Mouse (Mus musculus) neural tube, embryonic 12.5 days (tissue): ENCODE measurements around the gene Nr1h2. TPM values are rescaled to one million over a fixed set of nuclear protein-coding genes. Genes with fewer than 3 reads are reported as not detected.

Experiments
- ATAC-seq: fragments of 200-750 bp; cut with Nextera tagmentation; 2 replicates; pipeline ENCODE4 v1.8.0; 2017; ENCODE audit warnings: low read depth, mild to moderate bottlenecking, moderate TSS enrichment, moderate library complexity; ENCODE audit not compliant: low FRiP score
- H3K27ac ChIP-seq: fragments of 300-500 bp; sonication (generic); 2 replicates; pipeline ENCODE4 v1.5.1; 2016
- H3K27me3 ChIP-seq: fragments of 300-500 bp; sonication (generic); replicated peaks from 2 replicates; pipeline ENCODE4 v1.6.1; 2016; ENCODE audit warnings: mild to moderate bottlenecking
- H3K36me3 ChIP-seq: fragments of 300-500 bp; sonication (generic); 2 replicates; pipeline ENCODE4 v1.6.1; 2016; ENCODE audit warnings: mild to moderate bottlenecking
- H3K4me1 ChIP-seq: fragments of 300-500 bp; sonication (generic); 2 replicates; pipeline ENCODE4 v1.6.1; 2016
- H3K4me2 ChIP-seq: fragments of 300-500 bp; sonication (generic); replicated peaks from 2 replicates; pipeline ENCODE4 v1.6.1; 2016; ENCODE audit warnings: mild to moderate bottlenecking
- H3K4me3 ChIP-seq: fragments of 300-500 bp; sonication (generic); 2 replicates; pipeline ENCODE4 v1.5.1; 2016
- H3K9ac ChIP-seq: fragments of 300-500 bp; sonication (generic); 2 replicates; pipeline ENCODE4 v1.6.1; 2016; ENCODE audit warnings: mild to moderate bottlenecking
- H3K9me3 ChIP-seq: fragments of 300-500 bp; sonication (generic); 2 replicates; pipeline ENCODE4 v1.6.1; 2016; ENCODE audit warnings: mild to moderate bottlenecking
- WGBS: fragments of 180-500 bp; shearing (Covaris S2); methylation state at CpG from one replicate; pipeline ENCODE4 v1.1.7; 2016; 5-methylcytosine and 5-hydroxymethylcytosine counted together
- polyA plus RNA-seq: library from polyadenylated mRNA; unstranded; fragments of >200 nt; fragmentation: Nextera tagmentation; extraction: Ambion mirVana; gene quantifications from 2 replicates; pipeline ENCODE4 v1.2.1, GENCODE M21; 2016

Nr1h2 gene
- polyA plus RNA-seq, 1 experiment from 2014 or later = 69.5 TPM

DNA sequence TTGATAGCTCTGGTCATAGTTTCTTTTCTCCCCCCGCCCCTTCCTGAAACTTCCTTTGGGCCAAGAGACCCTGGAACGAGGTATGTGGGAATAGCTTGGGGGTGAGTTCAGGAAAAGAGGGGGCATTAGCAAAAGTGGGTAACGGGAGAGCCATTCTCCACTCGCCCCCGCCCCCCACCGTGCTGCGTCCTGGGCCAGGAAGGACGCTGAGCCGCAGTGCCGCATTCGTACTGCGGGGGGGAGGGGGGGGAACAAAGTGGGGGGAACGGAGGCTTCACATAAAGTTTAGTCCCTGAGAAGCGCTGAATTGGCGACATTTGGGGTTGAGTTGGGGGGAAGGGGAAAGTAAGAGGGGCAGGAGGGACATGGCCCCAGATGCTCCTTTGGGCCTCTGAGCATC lies 39.3 kb upstream of the Nr1h2 start:
- no peak for ATAC-seq
- Histone ChIP-seq H3K27ac (no peak overlapping the region), H3K4me3 (0 out of 2 replicates have a peak overlapping the region, but pooled peaks have one; percentile 7), H3K4me2 (peak overlapping the region; percentile 99), H3K4me1 (peaks cover 54% of the 10 kb centered on the region), H3K36me3 (peaks cover 6% of the 10 kb centered on the region; the same call in 1 of the 2 replicates), H3K9me3 (no peaks in the 10 kb centered on the region), H3K27me3 (peaks cover 40% of the 10 kb centered on the region), H3K9ac (no peak overlapping the region)
- WGBS = 2% methylated on average over 15 of the region's 15 CpGs

DNA sequence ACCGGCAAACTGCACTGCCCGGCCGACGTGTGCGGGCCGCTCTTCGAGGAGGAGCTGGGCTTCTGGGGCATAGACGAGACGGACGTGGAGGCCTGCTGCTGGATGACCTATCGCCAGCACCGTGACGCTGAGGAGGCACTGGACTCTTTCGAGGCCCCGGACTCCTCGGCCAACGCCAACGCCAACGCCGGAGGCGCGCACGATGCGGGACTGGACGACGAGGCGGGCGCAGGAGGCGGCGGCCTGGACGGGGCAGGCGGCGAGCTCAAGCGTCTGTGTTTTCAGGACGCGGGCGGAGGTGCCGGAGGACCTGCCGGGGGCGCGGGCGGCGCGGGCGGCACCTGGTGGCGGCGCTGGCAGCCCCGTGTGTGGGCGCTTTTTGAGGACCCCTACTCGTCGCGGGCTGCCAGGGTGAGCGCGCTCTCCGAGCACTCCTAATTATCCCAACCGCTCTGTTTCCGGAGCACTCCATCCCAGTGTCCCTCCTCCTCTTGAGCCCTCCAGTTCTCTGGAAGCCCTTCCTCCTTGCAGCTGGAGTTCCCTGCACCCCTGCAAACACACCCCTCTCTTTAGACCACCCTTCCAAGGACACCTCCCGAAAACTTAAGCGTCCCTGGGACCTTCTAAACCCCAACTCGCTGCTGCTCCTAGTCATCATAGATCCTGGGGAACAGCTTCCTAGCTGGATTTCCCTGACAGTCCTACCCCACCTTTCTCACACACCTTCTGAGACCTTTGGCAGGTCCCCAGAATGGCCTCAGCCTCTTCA lies 37.8 kb upstream of the Nr1h2 start:
- Histone ChIP-seq H3K9me3 (no peaks in the 10 kb centered on the region), H3K27ac (no peak overlapping the region), H3K27me3 (peaks cover 50% of the 10 kb centered on the region), H3K4me2 (peak overlapping the region; percentile 99), H3K4me3 (peak overlapping the region; percentile 67), H3K36me3 (peaks cover 6% of the 10 kb centered on the region; the same call in 1 of the 2 replicates), H3K4me1 (peaks cover 65% of the 10 kb centered on the region), H3K9ac (peak overlapping the region; percentile 84)
- WGBS = under 1% methylated on average over 60 of the region's 60 CpGs
- ATAC-seq = no peak

DNA sequence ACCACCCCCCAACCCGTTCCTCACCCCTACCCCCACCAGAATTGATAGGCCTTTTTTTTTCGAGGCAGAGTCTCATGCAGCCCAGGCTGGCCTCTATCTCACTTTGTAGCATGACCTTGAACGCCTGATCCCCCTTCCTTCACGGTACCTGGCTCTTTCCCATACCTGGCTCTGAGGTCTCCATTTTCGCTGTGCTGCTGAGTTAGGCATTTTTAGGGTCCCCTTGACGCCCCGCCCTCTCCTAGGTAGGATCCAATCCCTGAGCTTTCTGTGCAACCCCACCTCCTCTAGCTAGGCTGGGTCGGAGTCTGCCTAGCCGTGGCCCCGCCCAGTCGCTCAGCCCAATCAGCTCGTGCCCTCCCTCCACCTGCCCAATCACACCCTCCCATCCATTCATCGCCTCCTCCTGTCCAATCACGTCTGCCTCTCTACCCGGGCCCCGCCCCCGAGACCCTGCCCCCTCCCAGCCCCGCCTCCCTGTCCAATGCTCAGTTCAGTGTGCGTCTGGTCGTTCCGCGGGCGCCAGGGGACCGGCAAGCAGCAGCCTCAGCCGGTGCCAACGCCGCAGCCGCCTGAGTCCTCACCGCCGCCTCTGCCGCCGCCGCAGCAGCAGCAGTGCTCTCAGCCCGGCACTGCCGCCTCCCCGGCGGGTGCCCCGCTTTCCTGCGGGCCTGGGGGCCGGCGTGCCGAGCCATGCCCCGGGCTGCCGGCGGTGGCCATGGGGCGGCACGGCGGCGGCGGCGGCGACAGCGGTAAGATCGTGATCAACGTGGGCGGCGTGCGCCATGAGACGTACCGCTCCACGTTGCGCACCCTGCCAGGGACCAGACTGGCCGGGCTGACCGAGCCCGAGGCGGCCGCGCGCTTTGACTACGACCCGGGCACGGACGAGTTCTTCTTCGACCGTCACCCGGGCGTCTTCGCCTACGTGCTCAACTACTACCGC lies 36.9 kb upstream of the Nr1h2 start, which contains the start of gene Kcnc3:
TSS of gene Kcnc3 (plus strand) at position 263 of the 946 bp plus-strand sequence.
- peaks cover 2% of the 10 kb centered on the region; the same call in 1 of the 2 replicates for H3K36me3 ChIP-seq
- H3K9ac ChIP-seq = peak within 1 kb of the TSS; percentile 84
- H3K27me3 ChIP-seq = peaks cover 50% of the 10 kb centered on the region
- under 1% methylated on average over 80 of the region's 80 CpGs for WGBS
- peak within 1 kb of the TSS; percentile 57 for H3K27ac ChIP-seq
- peak within 1 kb of the TSS; percentile 99 for H3K4me2 ChIP-seq
- peak; percentile 90 for ATAC-seq
- H3K9me3 ChIP-seq = no peaks in the 10 kb centered on the region
- peak within 1 kb of the TSS; percentile 67 for H3K4me3 ChIP-seq
- H3K4me1 ChIP-seq = peaks cover 65% of the 10 kb centered on the region

GRCm38 (mm10) chr7:44589946-44590345 lies 36.2 kb upstream of the Nr1h2 start:
- 1% methylated on average over 13 of the region's 13 CpGs for WGBS
- ATAC-seq = no peak

GRCm38 (mm10) chr7:44589149-44589548 lies 35.4 kb upstream of the Nr1h2 start:
- peaks cover 62% of the 10 kb centered on the region for H3K4me1 ChIP-seq
- H3K9me3 ChIP-seq = no peaks in the 10 kb centered on the region
- peak overlapping the region; percentile 38 for H3K4me3 ChIP-seq
- WGBS = under 1% methylated on average over 32 of the region's 33 CpGs
- peak; percentile 8; the same call in 1 of the 2 replicates for ATAC-seq
- peak overlapping the region; percentile 52 for H3K9ac ChIP-seq
- H3K4me2 ChIP-seq = peak overlapping the region; percentile 99
- H3K36me3 ChIP-seq = no peaks in the 10 kb centered on the region
- H3K27me3 ChIP-seq = peaks cover 50% of the 10 kb centered on the region
- no peak overlapping the region for H3K27ac ChIP-seq

More at GRCm38 (mm10) chr7:44589946-44590345, 36.2 kb upstream of the Nr1h2 start:
- Histone ChIP-seq H3K4me2 (peak overlapping the region; percentile 99), H3K36me3 (no peaks in the 10 kb centered on the region), H3K9ac (0 out of 2 replicates have a peak overlapping the region, but pooled peaks have one; percentile 17), H3K4me3 (peak overlapping the region; percentile 67), H3K9me3 (no peaks in the 10 kb centered on the region), H3K4me1 (peaks cover 65% of the 10 kb centered on the region), H3K27ac (0 out of 2 replicates have a peak overlapping the region, but pooled peaks have one; percentile 5), H3K27me3 (peaks cover 50% of the 10 kb centered on the region)

DNA sequence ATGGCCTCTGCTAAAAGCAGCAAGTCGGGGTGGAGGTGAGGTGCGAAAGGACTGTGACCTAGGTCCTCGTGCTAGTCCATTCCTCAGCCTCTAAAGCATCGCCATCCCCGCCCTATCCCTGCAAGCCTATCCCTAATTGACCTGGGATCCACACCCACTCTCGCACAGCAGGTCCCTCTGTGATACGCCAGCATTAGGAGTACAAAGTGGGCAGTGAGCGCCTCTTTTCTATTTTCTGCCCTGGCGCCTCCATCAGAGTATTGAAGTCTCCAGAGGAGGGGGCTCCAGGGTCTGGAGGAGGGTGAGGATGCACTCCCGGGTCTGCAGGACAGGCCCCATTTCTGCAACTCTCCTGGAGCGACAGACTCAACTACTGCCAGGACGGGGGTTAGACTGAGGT lies 34.6 kb upstream of the Nr1h2 start:
- Histone ChIP-seq H3K9ac (peak overlapping the region; percentile 52), H3K4me2 (peak overlapping the region; percentile 99), H3K27me3 (peaks cover 44% of the 10 kb centered on the region), H3K9me3 (no peaks in the 10 kb centered on the region), H3K4me3 (peak overlapping the region; percentile 38), H3K4me1 (peaks cover 55% of the 10 kb centered on the region), H3K36me3 (no peaks in the 10 kb centered on the region), H3K27ac (no peak overlapping the region)
- ATAC-seq = no peak
- WGBS = 7% methylated on average over 12 of the region's 12 CpGs

- Histone ChIP-seq H3K4me1 (peaks cover 48% of the 10 kb centered on the region), H3K4me3 (peak overlapping the region; percentile 19; the same call in 1 of the 2 replicates), H3K36me3 (no peaks in the 10 kb centered on the region), H3K9ac (no peak overlapping the region), H3K27me3 (peaks cover 38% of the 10 kb centered on the region), H3K9me3 (no peaks in the 10 kb centered on the region), H3K27ac (no peak overlapping the region), H3K4me2 (peak overlapping the region; percentile 99)
- ATAC-seq = no peak
- WGBS = 47% methylated on average over 6 of the region's 6 CpGs
Measured at GRCm38 (mm10) chr7:44587676-44588075, 33.9 kb upstream of the Nr1h2 start.

DNA sequence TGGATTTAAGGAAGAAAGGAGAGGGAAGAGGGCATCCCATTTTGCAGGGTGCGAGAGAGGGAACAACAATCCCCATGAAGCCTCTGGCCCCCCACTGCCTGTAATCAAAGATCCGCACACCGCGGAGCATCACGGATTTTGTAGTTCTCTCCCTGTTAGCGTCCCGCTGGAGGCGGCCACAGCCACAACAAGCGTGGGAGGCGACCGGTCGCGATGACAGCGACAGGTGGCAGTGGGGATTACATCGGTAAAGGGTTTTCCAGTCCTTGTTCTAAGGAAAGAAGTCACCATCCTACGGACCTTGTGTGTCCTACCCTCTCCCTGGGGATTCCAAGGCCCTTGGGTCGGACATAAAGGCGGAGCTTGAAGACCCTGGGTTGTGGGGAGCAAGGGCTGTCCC lies 33.2 kb upstream of the Nr1h2 start:
- no peak overlapping the region for H3K27ac ChIP-seq
- peak overlapping the region; percentile 19 for H3K4me3 ChIP-seq
- H3K27me3 ChIP-seq = peaks cover 30% of the 10 kb centered on the region
- no peaks in the 10 kb centered on the region for H3K9me3 ChIP-seq
- no peaks in the 10 kb centered on the region for H3K36me3 ChIP-seq
- H3K4me1 ChIP-seq = peaks cover 41% of the 10 kb centered on the region
- peak overlapping the region; percentile 99 for H3K4me2 ChIP-seq
- 1% methylated on average over 18 of the region's 18 CpGs for WGBS
- ATAC-seq = peak; percentile 29; the same call in 1 of the 2 replicates
- peak overlapping the region; percentile 27; the same call in 1 of the 2 replicates for H3K9ac ChIP-seq

- Histone ChIP-seq H3K4me3 (peak overlapping the region; percentile 19), H3K9ac (0 out of 2 replicates have a peak overlapping the region, but pooled peaks have one; percentile 0)
Measured at GRCm38 (mm10) chr7:44586518-44586917, 32.8 kb upstream of the Nr1h2 start.

DNA sequence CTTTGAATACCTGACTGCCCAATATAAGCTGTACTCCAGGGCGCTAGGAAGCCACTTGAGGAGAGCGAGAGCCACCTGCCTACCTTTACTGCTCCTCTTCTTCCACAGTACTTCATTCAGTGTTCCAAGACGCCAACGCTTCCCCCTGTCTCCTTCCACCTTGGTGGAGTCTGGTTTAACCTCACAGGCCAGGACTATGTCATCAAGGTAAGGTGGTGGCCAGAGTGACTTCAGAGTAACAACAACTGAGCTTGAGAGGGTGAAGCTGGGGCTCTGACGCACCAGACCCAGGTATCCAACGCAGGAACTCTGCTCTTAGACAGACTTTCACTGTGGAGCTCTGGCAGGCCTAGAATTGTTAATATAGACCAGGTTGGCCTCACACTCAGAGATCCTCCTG lies 31.9 kb upstream of the Nr1h2 start:
- Histone ChIP-seq H3K27me3 (peaks cover 24% of the 10 kb centered on the region), H3K27ac (no peak overlapping the region), H3K9ac (no peak overlapping the region), H3K9me3 (no peaks in the 10 kb centered on the region), H3K4me2 (no peak overlapping the region), H3K4me3 (no peak overlapping the region), H3K4me1 (peaks cover 30% of the 10 kb centered on the region), H3K36me3 (no peaks in the 10 kb centered on the region)
- no peak for ATAC-seq
- 92% methylated on average over 6 of the region's 6 CpGs for WGBS

More at GRCm38 (mm10) chr7:44586518-44586917, 32.8 kb upstream of the Nr1h2 start:
- no peak overlapping the region for H3K27ac ChIP-seq
- no peaks in the 10 kb centered on the region for H3K9me3 ChIP-seq
- WGBS = 10% methylated on average over 19 of the region's 19 CpGs
- no peak for ATAC-seq
- peaks cover 26% of the 10 kb centered on the region for H3K27me3 ChIP-seq
- H3K36me3 ChIP-seq = no peaks in the 10 kb centered on the region
- H3K4me2 ChIP-seq = peak overlapping the region; percentile 99
- peaks cover 37% of the 10 kb centered on the region for H3K4me1 ChIP-seq

DNA sequence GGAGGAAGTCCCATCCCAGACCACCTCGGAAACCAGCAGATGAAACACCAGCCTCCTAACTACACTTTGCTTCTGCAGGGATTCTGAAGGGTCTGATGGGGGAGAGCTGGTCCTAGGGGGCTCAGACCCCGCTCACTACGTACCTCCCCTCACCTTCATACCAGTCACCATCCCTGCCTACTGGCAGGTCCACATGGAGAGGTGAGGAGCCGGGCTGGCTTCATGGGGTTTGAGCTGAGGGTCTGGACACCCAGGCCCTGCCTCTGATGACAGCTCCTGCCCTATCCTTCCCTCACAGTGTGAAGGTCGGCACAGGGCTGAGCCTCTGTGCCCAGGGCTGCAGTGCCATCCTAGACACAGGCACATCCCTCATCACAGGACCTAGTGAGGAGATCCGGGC lies 31.2 kb upstream of the Nr1h2 start:
- H3K27me3 ChIP-seq = peaks cover 24% of the 10 kb centered on the region
- H3K9ac ChIP-seq = no peak overlapping the region
- ATAC-seq = no peak
- WGBS = 88% methylated on average over 6 of the region's 6 CpGs
- H3K4me3 ChIP-seq = no peak overlapping the region
- H3K27ac ChIP-seq = no peak overlapping the region
- H3K4me1 ChIP-seq = peaks cover 25% of the 10 kb centered on the region
- no peaks in the 10 kb centered on the region for H3K9me3 ChIP-seq
- no peaks in the 10 kb centered on the region for H3K36me3 ChIP-seq
- no peak overlapping the region for H3K4me2 ChIP-seq
